Mouse (Mus musculus): ENCODE results near the gene Clpx.

DNA sequence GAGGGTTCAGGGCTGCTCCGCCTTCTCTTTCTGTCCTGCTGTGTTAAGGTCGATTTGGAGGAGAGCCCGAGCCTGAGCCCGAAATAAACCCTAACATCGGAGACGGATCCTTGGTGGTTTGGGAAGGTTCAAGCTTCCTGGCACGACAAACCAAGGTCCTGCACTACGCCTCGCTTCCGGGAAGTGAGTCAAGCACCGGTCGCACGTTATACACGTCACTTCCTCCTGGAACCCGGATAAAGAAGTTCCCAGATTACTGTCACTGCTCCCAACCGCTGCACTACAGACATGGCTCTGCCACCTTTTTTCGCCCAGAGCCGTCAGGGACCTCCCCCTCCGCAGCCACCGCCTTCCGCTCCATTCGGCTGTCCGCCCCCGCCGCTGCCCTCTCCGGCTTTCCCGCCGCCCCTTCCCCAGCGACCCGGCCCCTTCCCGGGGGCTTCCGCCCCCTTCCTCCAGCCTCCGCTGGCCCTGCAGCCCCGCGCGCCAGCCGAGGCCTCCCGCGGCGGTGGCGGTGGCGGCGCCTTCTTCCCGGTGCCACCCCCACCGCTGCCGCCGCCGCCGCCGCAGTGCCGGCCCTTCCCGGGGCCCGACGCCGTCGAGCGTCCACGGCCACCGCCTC lies 51.9 kb downstream of the Clpx start, which contains the start of gene Pdcd7:
- TF ChIP-seq CTCF (IDR thresholded peaks at IDR 0.05): no peak
- no peak; the same call in 1 of the 2 replicates for TF ChIP-seq EP300 (IDR thresholded peaks at IDR 0.05)

Measured in lung, postnatal 0 days (tissue).